Mouse (Mus musculus) left cerebral cortex, postnatal 10 days (tissue): ENCODE measurements at regions not wholly inside any gene's neighbourhood (a gene's known extent, or its start where the extent isn't known, plus 50 kb on each side); places are given as distances from the start of the nearest gene placed in this dataset.

Experiments used
- DNase-seq, 2 experiments: peaks; one replicate each; pipeline ENCODE4 v3.0.0; 2021 to 2022; ENCODE audit warnings: low spot score in 2 of 2, mixed read lengths in 1 of 2; ENCODE audit errors: extremely low spot score in 1 of 2
- intact Hi-C: fragments of 180-260 bp; cut with DNase I; formaldehyde crosslinking; loops from one replicate; pipeline ENCODE4 v1.15.1; 2025

GRCm38 (mm10) chr4:90565909-90566308, 347.3 kb downstream of the Zfp352 start:
- intact Hi-C loops: no loop called here
- DNase-seq: no peak

DNA sequence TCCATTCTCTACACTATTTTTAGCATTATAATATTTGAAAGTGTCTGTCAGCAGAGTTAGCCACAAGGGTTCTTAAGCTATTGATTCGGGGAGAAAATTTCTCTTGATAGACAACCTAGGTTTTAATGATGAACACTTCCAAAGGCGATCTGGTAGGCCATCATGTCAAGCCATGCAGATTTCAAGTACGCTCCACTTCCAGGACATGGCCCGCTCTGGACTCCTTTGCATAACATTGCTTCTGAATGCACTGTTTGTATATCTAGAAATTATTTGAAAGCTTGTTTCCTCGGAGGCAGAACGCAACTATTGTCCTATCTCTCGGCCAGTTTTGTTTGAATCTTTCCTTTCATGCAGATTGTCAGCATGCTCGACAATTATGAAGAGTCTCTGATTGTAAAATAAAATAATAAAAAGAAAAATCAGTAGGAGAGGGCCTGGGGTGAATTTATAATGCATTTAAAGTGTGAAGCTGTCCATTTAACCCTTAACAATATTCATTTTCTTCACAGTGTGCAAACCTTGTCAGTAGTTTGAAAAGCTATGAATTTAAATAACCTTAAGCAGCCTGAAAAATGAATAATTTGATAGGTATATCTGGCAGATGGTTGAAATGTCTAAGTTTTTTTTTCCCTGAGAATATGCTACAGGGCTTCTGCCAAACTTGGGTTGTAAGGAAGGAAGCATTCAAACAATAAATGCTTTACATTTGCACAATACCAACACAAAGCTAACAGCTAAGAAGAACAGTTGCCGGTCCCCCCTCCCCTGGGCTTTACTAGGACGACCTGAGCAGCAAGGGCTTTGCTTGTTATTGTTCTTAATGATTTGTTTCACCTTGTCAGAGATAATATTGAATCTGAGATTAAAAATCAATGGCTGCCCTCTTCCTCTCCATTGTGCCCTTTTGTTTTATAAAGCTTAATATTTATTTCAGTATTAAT, 357.8 kb downstream of the Zfp352 start:
- DNase-seq: no peak
- intact Hi-C loops: no loop called here

DNA sequence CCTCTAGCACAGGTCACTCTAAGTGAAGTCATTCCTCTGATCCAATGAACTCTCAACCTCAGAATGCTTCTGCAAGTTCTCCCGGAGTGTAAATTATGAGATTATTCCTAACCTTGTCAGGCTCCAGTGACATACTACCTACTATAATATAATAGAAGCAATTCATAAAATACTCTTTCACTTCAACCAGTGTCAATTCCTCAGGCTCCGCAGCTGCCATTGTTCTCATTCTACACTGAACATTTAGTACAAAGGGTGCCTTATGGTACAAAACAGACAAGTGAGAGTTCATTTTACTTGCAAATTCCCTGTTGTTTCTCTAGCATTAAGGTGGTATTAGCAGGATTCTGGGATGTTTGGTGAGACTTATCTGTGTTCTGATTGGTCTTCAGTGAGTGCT, 379.7 kb downstream of the Zfp352 start:
- intact Hi-C loops: no loop called here
- no peak for DNase-seq

DNA sequence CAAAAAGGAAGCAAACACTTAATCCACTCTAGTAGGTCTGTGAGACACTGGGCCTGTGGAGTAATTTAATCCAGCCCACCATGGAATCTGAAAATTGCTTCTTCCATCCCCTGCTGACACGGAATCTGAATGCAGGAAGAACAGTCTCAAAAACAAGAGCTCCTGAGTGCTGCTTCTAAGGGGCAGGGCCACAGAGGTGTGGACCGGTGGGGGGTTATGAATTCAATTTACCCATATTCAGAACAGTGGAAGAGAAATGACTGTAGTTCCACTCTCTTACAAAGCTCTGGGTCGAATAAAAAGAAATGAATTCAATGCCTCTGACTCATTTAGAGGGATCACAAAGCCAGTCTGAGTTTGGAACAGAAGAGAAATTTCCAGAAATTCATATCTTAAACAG, 390.3 kb downstream of the Zfp352 start:
- intact Hi-C loops: no loop called here
- DNase-seq: no peak

GRCm38 (mm10) chr4:90627937-90628336, 409.3 kb downstream of the Zfp352 start:
- no peak for DNase-seq
- intact Hi-C loops: no loop called here

GRCm38 (mm10) chr4:90672267-90672945, 453.8 kb downstream of the Zfp352 start:
- DNase-seq: no peak
- intact Hi-C loops: no loop called here

DNA sequence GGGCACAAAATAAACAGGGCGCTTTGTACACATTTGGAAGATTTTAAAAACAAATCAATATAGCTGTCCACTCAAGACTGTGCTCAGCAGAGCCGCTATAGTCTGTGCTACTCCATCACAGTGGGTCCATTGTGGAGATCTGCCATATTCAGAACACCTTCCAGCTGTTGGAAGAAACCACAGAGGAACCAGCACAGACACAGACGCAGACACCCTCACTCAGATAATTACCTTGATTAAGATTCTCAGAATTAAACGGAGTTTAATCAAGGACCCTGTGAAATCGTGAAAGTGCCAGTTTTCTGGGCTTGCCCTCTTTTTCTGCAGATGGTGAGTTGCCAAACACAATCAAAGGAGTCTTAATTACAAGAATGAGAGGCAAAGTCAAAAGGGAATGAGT, 478.3 kb downstream of the Zfp352 start:
- DNase-seq: no peak
- intact Hi-C loops: no loop called here

DNA sequence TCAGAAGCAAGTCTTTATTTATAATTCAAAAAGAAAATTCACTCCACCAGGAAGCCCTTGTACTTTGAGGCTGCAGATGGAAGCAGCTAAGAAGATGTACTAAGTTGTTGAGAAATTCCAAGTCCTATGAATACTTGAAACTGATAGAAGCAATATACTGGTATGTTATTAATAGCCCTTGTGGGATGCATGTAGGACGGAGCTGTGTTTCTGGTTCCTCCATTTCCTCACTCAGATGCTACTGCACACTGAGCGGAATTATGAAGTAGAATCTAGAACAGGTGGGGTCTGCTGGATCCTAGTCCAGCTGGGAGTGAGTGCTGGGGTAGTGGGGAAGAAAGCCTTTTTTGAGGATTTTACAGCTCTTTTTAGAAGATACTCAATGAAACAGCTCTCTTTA, 510.5 kb downstream of the Zfp352 start:
- DNase-seq: peak in 1 of 2 experiments; percentile 7
- intact Hi-C loops: no loop called here

DNA sequence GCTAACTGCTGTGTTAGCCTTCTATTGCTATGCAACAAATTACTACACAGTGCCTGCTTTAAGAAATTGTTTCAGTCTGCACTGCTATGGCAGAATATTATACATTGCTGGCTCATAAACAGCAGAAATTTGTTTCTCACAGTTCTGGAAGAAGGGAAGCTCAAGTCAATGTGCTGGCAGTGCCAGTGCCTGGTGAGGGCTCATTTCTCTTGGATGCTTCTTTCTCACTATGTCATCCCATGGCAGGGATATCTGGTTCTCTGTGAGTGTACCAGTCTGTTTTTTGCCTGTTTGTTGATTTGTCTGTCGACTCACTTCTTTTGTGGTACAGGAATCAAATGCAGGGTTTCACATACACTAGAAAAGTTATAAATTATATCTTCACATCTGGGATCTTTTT, 516.2 kb downstream of the Zfp352 start:
- no peak for DNase-seq
- intact Hi-C loops: no loop called here

- intact Hi-C loops: no loop called here
- DNase-seq: no peak
Observed at GRCm38 (mm10) chr4:90744106-90744505, 525.5 kb downstream of the Zfp352 start.
